22 mouse cellular contexts compared by ENCODE assay signal in the genomic region with DNA sequence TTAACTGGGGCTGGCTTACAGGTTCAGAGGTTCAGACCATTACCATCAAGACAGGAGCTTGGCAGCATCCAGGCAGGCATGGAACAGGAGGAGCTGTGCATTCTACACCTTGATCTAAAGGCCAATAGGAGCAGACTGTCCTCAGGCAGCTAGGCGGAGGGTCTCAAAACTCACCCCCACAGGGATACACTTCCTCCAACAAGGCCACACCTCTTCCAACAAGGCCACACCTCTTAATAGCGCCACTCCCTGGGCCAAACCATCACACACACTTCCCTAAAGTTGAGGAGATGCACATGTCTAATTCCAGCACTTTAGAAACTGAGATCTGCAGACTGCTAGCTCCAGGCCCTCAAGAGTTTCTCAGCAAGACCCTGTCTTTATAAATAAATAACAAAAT.
"Had no signal": no experiment of that assay in that cellular context is flagged by ENCODE, and none has a peak within 500 bp of the region (broad histone marks: within the 10 kb centered on the region; RNA-seq: fewer than 3 reads in every experiment).

No protein-coding gene starts in this region.

- ATAC-seq: liver, postnatal 0 days; lung, postnatal 0 days; midbrain, embryonic 13.5 days; midbrain, embryonic 16.5 days had no signal

- H3K9ac ChIP-seq: kidney, embryonic 15.5 days; limb, embryonic 12.5 days; limb, embryonic 15.5 days; liver, embryonic 14.5 days; liver, postnatal 0 days; lung, embryonic 14.5 days; midbrain, embryonic 13.5 days; neural tube, embryonic 13.5 days had no signal

- H3K36me3 ChIP-seq: kidney, embryonic 15.5 days; limb, embryonic 12.5 days had no signal

- H3K4me1 ChIP-seq: kidney, embryonic 15.5 days; limb, embryonic 12.5 days; limb, embryonic 15.5 days; midbrain, embryonic 13.5 days had no signal

- H3K4me3 ChIP-seq: kidney, embryonic 15.5 days; limb, embryonic 12.5 days; limb, embryonic 15.5 days; midbrain, embryonic 13.5 days; myocyte; neural tube, embryonic 13.5 days had no signal

- H3K27me3 ChIP-seq: kidney, embryonic 15.5 days; limb, embryonic 12.5 days; limb, embryonic 15.5 days; midbrain, embryonic 13.5 days; neural tube, embryonic 13.5 days had no signal

- H3K4me2 ChIP-seq: kidney, embryonic 15.5 days; limb, embryonic 12.5 days; limb, embryonic 15.5 days; liver, embryonic 11.5 days; lung, embryonic 14.5 days; midbrain, embryonic 13.5 days; neural tube, embryonic 13.5 days had no signal

- DNase-seq: kidney, adult 8-10 months; kidney, postnatal 10 days; kidney, postnatal 36 days; left cerebral cortex, postnatal 4 days; liver, postnatal 0 days; lung, embryonic 14.5 days; retina, postnatal 1 day; right cerebral cortex, postnatal 25 days; spleen, adult 18-20 months; thymus, adult 18-20 months; thymus, postnatal 36 days had no signal

- H3K27ac ChIP-seq: kidney, embryonic 15.5 days; limb, embryonic 12.5 days; limb, embryonic 15.5 days; liver, embryonic 14.5 days; macrophage; midbrain, embryonic 13.5 days; neural tube, embryonic 13.5 days had no signal

- H3K9me3 ChIP-seq: kidney, embryonic 15.5 days; limb, embryonic 15.5 days; midbrain, embryonic 13.5 days; neural tube, embryonic 13.5 days had no signal
